Mouse (Mus musculus) embryonic fibroblast, embryonic 13.5 days (primary cell): ENCODE results near the gene Rreb1.
A peak's percentile ranks its signal among the peaks of the same experiment; 100 is the strongest.

ENCODE experiments used
- CTCF ChIP-seq: IDR thresholded peaks from 2 replicates; pipeline ENCODE4 v1.5.1; 2011; ENCODE audit warnings: mild to moderate bottlenecking, control low read depth, low read length, moderate library complexity, borderline replicate concordance; ENCODE audit not compliant: insufficient read depth
- POLR2A ChIP-seq: IDR thresholded peaks from 2 replicates; pipeline ENCODE4 v1.6.1; 2011; ENCODE audit warnings: low read depth, mild to moderate bottlenecking, control low read depth, low read length, moderate library complexity

DNA sequence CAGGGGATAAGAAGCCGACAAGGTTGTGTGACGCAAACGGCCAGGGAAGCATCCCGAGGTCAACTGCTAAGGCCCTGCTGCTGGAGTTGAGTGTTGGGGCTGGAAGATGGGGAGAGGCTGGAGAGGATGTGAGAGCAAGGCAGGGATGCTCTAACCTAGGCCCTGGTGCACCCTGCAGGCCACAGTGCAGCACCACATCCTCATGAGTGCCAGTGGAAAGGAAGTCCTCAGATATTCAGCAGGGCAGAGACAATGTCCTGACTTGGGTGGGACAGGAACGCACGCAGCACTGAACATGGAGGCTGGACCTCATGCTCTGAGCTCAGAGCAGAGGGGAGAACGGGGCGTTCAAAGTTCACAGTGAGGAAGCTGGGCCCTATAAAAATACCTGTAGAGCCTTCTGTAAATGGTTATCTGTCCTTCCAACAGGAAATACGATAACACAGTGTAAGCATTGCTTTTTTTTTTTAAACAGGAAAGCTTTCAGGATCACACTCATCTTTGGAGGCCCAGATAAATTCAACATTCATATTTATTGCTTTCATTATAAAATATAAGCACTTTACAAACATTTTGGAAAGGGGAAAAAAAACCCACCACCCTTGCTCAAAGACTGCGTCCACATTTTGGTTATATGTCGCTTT is 192.8 kb downstream of the Rreb1 start:
- TF ChIP-seq POLR2A (no peak), CTCF (peak; percentile 54; the same call in 1 of the 2 replicates)
